Mouse (Mus musculus) 3134 (cell line): Measurements from ENCODE around the gene Lrmp.
A peak's percentile ranks its signal among the peaks of the same experiment; 100 is the strongest.

Experiments
- DNase-seq: peaks from one replicate; pipeline ENCODE4 v3.0.0-alpha.2; 2011; ENCODE audit warnings: low spot score; ENCODE audit not compliant: insufficient read length; ENCODE audit errors: extremely low read depth

The Lrmp gene

DNA sequence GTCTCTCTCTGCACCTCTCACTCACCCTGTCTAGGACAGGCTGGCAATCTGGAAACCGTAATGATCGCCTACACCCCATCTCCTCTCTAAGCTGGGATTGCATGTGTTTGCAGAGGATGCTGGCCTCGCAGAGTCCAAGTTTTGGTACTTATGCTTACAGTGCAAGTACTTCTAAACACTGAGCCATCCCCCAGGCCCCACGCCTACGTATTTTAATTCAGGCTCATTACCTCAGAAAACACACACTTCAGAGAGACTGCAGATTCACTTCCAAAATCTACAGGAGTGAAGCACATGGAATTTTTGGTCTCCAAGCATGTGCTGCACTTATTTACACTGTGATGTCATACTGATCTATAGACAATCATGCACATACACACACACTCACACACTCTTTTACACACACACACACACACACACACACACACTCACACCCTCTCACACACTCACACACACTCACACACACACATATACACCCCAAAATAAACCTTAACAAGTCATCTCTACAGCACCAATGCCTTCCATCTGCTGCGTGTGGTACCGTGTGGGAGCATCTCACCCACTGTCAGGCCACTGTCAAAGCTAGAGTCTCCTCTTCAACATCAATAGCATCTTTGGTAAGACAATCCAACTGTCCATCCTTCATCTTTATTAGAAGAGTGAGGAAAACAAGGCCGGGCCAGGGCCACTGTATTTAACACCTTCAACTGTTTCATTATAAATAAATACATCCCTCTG is 82.7 kb downstream of the Lrmp start:
- DNase-seq: no peak

DNA sequence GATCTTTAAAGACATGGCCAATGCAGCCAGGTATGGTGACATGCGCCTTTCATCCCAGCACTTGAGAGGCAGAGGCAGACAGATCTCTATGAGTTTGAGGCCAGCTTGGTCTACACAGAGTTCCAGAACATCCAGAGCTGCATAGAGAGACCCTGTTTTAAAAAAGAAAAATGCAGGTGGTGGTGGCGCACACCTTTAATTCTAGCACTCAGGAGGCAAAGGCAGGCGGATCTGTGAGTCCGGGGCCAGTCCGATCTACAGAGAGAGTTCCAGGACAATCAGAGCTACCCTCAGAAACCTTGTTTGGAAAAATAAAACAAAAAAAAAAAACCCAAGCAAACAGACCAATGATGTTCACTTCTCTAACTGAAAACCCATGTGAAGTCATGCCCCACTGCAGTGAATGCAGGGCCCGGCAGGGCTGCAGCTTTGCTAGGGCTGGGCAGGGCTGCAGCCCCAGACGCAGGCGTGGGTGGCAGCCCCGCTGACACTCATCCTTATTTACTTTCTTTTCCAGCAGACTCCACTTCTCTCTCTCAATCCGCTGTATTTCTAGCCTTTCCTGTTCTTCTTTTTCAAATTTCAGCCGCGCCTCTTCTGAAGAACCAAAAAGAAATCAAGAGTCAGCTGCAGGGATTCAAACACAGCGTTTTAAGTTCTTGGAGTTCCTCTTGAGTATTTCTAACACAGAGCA is 87.1 kb downstream of the Lrmp start:
- no peak for DNase-seq

DNA sequence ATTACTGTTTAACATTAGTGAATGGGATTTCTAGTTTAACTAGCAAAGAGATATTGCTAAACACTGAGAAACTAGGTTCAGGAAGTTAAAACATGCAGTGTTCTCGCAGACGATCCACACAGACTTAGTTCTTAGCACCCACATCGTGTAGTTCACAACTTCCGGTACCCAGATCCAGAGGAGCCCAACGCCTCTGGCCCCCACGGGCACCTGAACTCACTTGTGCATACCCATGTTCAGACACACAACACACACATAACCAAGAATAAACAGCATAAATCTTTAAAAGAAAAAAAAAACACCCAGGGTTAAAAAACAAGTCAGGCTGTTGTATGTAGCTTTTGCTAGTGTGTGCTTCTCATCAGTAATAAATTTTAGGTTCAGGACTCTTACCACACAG is 89.0 kb downstream of the Lrmp start:
- no peak for DNase-seq

DNA sequence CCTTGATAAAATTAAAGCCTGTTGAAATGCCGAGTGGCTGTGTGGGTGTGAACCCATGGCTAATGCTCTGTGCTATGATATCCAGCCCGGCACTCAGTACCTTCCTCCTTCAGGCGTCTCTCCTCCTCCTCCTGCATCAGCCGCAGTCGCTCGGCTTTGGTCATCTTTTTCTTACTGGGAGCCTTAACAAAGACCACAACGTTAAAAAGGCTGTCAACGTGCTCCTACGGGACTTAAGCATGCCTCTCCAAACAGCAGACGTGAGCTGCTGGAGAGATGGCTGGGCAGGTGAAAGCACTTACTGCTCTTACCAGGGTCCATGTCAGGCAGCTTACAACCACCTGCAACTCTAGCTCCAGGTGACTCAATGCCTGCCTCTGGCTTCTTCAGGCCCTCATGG is 89.7 kb downstream of the Lrmp start:
- DNase-seq: no peak

DNA sequence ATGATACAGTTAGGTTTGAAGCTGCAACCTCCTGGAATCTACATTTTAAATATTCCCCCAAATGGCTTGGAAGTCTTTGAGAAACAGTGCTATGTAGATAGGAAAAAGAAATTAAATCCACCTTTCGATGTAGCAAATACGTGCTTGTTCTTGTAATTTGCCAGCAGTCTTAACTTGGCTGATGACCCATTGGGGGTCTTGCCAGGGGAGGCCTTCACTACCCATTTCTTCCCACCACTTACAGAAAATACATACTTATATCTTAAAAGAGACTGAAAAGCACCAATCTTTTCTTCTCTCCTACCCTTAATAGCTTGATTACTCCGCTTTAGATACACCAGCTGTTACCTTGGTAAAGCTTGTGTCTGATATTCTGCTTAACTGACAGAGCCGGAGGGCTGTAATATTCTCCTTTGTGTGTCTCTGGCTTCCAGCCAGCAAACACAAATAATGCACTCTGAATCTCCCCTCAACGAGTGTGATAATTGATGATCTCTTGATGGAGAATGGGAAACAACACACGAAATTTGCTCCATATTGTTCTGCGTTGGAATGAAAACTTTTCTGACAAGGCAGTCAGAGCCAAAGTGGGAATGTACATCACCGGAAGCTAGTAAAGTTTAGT is 94.7 kb downstream of the Lrmp start:
- DNase-seq: no peak

DNA sequence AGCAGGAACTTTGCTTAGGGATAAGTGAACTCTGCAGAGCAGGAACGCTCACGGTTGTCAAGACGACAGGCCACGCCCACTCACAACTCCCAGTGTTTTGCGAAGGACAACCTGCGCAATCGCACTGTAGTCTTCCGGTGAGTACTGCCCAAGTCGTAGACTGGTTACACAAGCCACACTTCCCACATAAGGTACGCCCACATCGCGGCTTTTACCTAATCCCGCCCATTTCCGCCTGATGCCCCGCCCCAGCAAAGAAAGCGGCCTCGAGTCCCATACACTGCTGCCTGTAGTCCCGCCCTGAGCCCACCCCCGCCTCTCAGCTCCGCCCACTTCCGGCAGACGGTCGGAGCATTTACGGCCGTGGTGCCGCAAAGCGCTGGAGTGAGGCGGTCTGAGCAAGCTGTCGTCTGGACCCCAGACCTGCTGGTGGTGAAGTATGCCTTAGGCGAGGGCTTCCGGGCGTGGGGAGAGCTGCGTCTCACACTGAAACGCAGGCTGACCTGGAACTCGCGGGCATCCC is 95.4 kb downstream of the Lrmp start, which contains the start of the genes Casc1 and Etfrf1:
Casc1 (minus strand) TSS at position 190 of the 523 bp plus-strand sequence.
Etfrf1 (plus strand) TSS at position 319 of the 523 bp plus-strand sequence.
- peak; percentile 100 for DNase-seq

DNA sequence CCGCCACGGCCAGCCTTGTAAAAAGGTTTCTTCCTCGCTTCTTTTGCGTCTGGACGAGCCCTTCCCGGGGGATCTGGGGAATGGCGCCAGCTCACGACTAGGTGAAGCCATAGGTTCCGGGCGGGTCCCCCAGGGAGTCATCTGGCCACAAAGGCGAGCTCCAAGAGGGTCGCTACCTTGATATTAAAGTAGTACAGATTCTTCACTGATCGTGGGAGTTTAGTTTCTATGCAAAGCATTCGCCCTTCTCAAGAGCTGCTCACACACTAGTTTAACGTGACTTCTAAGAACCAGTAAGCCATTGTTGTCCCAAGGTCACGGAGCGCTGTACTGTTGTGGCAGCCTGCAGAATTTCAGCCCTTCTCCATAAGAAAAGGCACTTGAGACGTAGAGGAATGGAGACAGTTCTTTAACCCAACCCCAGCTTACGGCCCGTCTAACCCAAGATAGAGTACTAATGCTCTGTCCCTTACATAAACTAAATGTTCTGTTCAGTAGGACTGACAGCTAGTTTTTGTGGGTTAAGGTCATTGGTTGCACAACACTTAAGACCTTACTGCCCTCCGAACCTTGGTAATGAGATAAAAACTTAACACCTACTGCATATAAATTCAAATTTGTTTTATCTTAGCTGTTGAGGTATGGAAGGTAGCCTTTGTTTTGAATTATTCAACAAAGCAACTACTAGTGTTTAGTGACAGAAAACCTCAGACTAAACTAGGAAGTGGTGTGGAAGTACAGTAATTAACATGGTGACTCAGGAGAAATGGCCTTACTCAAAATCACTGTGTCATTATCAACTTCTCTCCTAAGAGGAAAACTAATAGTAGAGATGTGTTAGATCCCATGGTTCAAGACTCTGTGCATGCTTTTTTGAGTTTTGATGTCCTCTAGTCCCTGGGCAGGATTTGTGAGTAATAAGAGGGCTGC is 96.2 kb downstream of the Lrmp start:
- DNase-seq: no peak

DNA sequence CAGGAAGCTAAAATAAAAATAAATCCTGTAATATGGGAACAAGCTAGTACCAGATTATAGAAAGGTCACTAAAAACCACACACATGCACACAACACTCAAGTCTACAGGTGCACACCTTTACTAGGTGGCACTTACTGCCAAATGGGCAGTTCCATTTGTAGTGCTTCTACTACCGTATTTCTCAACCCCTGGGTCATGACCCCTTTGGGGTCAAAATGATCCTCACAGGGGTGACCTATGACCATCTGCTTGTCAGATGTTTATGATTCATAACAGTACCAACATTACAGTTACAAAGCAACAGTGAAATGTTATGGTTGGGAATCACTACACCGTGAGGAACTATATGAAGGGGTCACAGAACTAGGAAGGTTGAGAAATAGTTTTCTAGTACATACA is 98.5 kb downstream of the Lrmp start:
- no peak for DNase-seq

DNA sequence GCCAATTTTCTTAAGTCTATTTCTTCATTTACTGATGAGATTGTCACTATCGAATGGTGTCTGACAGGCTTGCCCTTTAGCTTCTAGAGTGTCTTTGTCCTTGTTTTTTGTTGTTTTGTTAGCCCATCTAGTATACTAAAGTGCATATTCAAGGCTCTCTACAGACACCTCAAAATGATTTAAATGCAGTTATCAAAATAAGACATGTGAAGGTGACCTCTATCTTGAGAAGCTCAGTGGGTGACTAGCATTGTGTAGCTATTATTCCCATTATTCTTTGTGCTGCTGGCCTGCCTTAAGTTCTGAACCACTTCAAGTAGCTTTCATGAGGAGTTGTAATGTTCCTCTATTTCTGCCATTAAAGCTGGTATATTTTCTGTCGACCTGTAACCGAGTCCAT is 100.4 kb downstream of the Lrmp start:
- no peak for DNase-seq

DNA sequence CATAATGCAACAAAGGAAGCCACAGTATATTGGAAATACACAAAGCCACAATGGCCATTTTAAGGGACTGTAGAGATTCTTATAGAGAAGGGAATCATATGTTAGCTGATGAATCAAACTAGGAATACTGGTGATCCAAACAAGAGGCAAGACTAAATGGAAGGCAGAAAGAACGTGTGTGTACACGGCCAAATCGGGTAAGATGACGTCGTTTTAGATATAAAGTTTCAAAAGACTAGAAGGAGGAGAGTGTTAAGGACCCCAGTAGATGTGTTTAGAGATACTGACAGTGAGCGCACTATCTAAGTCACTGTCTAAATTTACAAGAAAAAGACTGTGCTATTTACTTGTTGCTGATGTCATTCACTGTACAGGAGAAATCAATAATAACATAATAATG is 108.8 kb downstream of the Lrmp start:
- no peak for DNase-seq
